Mouse (Mus musculus) forebrain, embryonic 10.5 days (tissue): Measurements from ENCODE around the gene Tmem132a. TPM values are rescaled to one million over a fixed set of nuclear protein-coding genes. Genes with fewer than 3 reads are reported as not detected.

Source experiments
- DNase-seq: peaks from one replicate; pipeline ENCODE4 v3.0.0-alpha.2; 2017; ENCODE audit warnings: low spot score; ENCODE audit errors: extremely low spot score
- H3K27ac ChIP-seq: fragments of 300-500 bp; sonication (generic); 2 replicates; pipeline ENCODE4 v1.5.1; 2016; ENCODE audit warnings: mild to moderate bottlenecking
- H3K27me3 ChIP-seq: fragments of 300-500 bp; sonication (generic); 2 replicates; pipeline ENCODE4 v1.6.1; 2016; ENCODE audit warnings: mild to moderate bottlenecking; ENCODE audit not compliant: poor library complexity, severe bottlenecking
- H3K36me3 ChIP-seq: fragments of 300-500 bp; sonication (generic); replicated peaks from 2 replicates; pipeline ENCODE4 v1.6.1; 2016; ENCODE audit warnings: mild to moderate bottlenecking, moderate library complexity
- H3K4me1 ChIP-seq: fragments of 300-500 bp; sonication (generic); 2 replicates; pipeline ENCODE4 v1.6.1; 2016
- H3K4me3 ChIP-seq: fragments of 300-500 bp; sonication (generic); 2 replicates; pipeline ENCODE4 v1.5.1; 2016; ENCODE audit warnings: mild to moderate bottlenecking, moderate library complexity
- H3K9me3 ChIP-seq: fragments of 300-500 bp; sonication (generic); 2 replicates; pipeline ENCODE4 v1.6.1; 2016; ENCODE audit warnings: mild to moderate bottlenecking, moderate library complexity
- WGBS: fragments of 180-500 bp; shearing (Covaris S2); methylation state at CpG from one replicate; pipeline ENCODE4 v1.1.7; 2016; 5-methylcytosine and 5-hydroxymethylcytosine counted together
- polyA plus RNA-seq: library from polyadenylated mRNA; unstranded; fragments of >200 nt; fragmentation: Nextera tagmentation; extraction: Ambion mirVana; gene quantifications from 2 replicates; pipeline ENCODE4 v1.2.1, GENCODE M21; 2016

Gene Tmem132a
- polyA plus RNA-seq, 1 experiment from 2014 or later = 110 TPM

DNA sequence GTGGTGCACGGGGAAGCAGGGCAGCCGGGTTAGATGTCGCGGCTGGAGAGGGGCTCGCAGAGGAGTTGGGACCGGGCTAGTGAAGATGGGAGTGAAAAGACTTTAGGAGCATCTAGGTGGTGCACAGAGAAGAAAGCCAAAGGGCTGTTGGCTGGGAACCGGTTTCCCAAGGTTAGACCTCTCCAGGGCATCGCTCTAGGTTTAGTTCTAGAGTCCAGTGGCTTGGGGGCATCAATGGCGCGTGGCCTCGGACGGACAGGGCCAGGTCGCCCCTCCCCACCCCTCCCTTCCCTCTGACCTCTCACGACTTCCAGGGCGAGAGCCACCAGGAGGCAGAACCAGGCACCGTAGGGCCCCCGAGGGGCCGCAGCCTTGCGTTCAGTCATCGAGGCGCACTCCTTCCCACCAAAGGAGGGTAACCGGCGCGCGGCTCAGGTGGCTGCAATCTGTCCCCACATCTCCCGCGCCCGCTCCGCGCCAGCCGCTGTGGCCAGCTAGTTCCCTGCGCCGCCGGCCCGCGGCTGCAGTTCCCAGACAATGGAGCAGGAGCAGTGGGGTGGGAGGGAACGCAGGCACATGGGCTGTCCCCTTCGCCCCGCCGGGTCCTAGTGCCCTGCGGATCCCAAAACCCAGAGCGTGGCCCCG lies 377 bp downstream of the Tmem132a start:
- peak overlapping the region; percentile 98 for H3K27ac ChIP-seq
- peak overlapping the region; percentile 91 for H3K4me3 ChIP-seq
- H3K4me1 ChIP-seq = peaks cover 40% of the 10 kb centered on the region
- peak; percentile 86 for DNase-seq
- under 1% methylated on average over 43 of the region's 43 CpGs for WGBS
- H3K9me3 ChIP-seq = no peaks in the 10 kb centered on the region; the same call in 1 of the 2 replicates
- H3K27me3 ChIP-seq = no peaks in the 10 kb centered on the region
- H3K36me3 ChIP-seq = peaks cover 70% of the 10 kb centered on the region

DNA sequence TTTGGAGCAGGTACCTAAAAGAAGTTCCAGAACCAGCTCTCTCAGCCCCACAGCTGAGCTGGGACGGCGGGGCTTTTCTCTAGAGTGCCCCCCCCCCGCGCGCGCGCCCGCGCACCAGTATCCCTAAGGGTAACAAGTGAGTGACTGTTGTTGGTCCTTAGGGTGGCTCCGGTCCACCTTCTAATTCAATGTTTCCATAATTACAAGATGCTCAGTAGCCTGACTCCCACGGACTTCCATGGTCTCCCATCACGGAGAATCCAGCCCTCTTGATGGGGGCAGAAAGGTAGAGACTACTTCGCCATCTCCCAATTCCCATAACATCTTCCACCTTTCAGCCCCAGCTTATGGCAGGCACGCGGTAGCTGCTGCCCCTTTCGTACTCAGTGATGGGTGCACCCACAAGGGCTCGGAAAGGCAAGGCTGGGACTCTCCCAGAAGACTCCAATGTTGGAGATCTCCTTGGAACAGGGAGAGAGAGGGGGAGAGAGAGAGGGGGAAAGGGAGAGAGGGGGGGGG lies 1.1 kb downstream of the Tmem132a start:
- no peak for DNase-seq
- Histone ChIP-seq H3K9me3 (no peaks in the 10 kb centered on the region; the same call in 1 of the 2 replicates), H3K36me3 (peaks cover 70% of the 10 kb centered on the region), H3K4me1 (peaks cover 40% of the 10 kb centered on the region), H3K27me3 (no peaks in the 10 kb centered on the region), H3K27ac (peak overlapping the region; percentile 98), H3K4me3 (peak overlapping the region; percentile 91)
- WGBS = 0% methylated on average over 17 of the region's 17 CpGs

DNA sequence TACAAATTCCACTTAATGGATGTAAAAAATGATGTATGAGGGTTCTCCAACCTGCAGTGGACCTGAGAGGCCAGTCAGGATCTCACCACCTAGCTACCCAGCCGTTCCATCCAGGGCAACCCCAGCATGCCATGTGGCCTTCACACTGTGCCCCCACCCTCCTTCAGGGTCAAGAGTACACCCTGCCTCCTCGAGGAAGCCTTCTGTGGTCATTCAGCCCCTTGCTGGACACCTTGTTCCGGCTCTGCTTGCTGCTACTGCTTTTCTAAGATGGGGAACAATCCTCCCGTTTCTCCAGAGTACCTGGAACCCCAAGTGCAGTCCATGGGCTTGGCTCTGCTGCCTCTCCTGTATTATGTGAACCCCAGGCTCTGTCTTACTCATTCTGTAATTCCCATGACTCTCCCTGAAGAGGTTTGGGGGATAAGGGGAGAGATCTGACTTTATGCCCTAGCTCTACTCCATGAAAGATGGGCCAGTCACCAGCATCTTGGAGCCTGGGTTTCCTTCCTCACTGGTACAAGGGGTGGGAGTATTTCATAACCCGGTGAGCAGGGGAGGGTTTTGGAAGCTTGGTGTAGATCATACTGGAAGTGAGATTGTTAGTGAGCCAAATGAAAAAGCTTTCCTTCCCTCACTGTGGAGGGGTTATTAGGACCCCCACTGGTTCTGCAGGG lies 1.7 kb downstream of the Tmem132a start:
- no peak for DNase-seq
- Histone ChIP-seq H3K4me3 (peak overlapping the region; percentile 91), H3K4me1 (peaks cover 40% of the 10 kb centered on the region), H3K27ac (peak overlapping the region; percentile 98), H3K27me3 (no peaks in the 10 kb centered on the region), H3K9me3 (no peaks in the 10 kb centered on the region; the same call in 1 of the 2 replicates), H3K36me3 (peaks cover 70% of the 10 kb centered on the region)
- 42% methylated on average over 5 of the region's 5 CpGs for WGBS

DNA sequence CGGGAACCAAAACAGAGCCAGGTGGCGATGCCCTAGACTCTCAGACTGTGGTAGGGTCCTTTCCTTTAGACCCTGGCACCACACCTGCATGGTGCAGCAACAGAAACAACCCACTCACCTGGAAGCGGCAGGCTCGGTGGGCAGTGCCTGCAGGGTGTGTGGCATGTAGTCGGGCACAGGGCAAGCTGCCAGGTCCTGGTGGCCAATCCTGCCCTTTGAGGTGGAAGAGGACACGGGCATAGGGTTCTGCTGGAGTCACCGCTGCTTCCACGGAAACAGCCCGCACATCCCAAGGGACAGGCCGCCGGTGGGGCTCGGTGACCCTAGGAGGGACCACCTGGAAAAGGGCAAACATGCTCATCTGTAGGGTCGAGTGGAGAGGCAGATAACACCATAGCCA lies 3.4 kb downstream of the Tmem132a start:
- 94% methylated on average over 13 of the region's 13 CpGs for WGBS
- Histone ChIP-seq H3K36me3 (peaks cover 70% of the 10 kb centered on the region), H3K27ac (no peak overlapping the region), H3K4me1 (peaks cover 40% of the 10 kb centered on the region), H3K9me3 (no peaks in the 10 kb centered on the region), H3K27me3 (no peaks in the 10 kb centered on the region), H3K4me3 (no peak overlapping the region)
- DNase-seq = no peak

DNA sequence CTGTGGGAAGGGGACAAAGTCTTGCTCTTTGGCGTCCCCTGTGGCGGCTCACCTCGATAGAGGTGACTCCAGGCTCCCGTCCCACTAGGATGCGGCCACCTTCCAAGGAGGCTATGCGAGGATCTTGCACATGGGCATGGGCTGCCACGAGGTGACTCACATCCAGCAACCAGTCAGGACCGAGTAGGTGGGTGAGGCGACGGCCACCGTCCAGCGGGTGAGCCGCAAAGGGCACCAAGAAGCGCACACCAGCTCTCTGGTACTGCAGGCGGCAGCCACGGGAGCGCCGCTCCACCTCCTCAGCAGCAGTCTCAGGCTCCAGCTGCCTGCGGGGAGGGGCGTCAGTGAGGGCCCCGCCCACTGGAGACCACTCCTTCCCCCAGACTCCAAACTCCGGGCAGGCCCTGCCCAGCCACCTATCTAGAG lies 9.7 kb downstream of the Tmem132a start:
- WGBS = 48% methylated on average over 22 of the region's 22 CpGs
- Histone ChIP-seq H3K9me3 (no peaks in the 10 kb centered on the region), H3K27me3 (no peaks in the 10 kb centered on the region), H3K4me1 (peaks cover 7% of the 10 kb centered on the region; the same call in 1 of the 2 replicates), H3K4me3 (no peak overlapping the region), H3K36me3 (peaks cover 96% of the 10 kb centered on the region), H3K27ac (no peak overlapping the region)
- no peak for DNase-seq

DNA sequence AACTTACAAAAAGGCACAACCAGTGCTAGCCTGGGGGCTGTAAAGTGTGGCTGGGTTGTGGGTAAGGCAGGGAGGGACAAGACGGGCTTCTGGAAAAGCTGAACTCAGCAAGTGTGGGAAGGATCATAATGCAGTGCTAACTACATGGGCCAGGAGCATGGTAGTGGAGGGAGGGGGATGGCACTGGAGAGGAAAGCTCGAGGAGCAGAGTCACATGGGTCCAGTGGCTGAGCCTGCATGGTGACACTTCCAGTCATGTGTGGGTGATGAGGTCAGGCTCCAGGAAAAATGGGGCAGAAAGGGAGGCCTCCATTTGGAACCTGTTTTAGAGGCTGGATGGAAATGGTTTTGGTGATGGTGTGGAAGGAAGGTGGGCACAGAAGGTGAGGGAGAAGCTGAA lies 13.2 kb downstream of the Tmem132a start:
- Histone ChIP-seq H3K4me3 (no peak overlapping the region), H3K4me1 (peaks cover 7% of the 10 kb centered on the region; the same call in 1 of the 2 replicates), H3K27me3 (no peaks in the 10 kb centered on the region), H3K36me3 (peaks cover 64% of the 10 kb centered on the region), H3K27ac (no peak overlapping the region), H3K9me3 (no peaks in the 10 kb centered on the region)
- 79% methylated on average over 2 of the region's 2 CpGs for WGBS
- DNase-seq = no peak

DNA sequence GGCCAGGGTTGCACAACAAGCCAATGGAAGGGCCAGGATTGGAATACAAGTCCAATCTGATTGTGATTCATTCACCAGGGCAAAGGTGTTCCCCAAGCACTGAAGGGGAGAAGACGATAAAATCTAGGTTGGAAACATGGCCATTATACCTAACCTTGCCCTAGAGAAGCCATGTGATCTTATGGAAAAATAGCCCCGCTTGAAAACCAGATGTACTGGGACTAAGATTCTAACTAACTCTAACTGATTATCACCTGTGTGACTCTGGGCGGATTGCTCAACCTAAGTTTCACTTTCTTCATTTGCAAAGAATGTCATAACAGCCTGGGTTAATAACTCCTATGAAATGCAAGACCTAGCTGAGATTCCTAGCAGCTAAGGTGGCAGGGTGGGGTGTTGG lies 14.3 kb downstream of the Tmem132a start:
- no peaks in the 10 kb centered on the region for H3K27me3 ChIP-seq
- no peak for DNase-seq
- peaks cover 5% of the 10 kb centered on the region; the same call in 1 of the 2 replicates for H3K4me1 ChIP-seq
- WGBS = 84% methylated on average over 3 of the region's 3 CpGs
- H3K4me3 ChIP-seq = no peak overlapping the region
- no peaks in the 10 kb centered on the region for H3K9me3 ChIP-seq
- H3K27ac ChIP-seq = no peak overlapping the region
- H3K36me3 ChIP-seq = peaks cover 53% of the 10 kb centered on the region

DNA sequence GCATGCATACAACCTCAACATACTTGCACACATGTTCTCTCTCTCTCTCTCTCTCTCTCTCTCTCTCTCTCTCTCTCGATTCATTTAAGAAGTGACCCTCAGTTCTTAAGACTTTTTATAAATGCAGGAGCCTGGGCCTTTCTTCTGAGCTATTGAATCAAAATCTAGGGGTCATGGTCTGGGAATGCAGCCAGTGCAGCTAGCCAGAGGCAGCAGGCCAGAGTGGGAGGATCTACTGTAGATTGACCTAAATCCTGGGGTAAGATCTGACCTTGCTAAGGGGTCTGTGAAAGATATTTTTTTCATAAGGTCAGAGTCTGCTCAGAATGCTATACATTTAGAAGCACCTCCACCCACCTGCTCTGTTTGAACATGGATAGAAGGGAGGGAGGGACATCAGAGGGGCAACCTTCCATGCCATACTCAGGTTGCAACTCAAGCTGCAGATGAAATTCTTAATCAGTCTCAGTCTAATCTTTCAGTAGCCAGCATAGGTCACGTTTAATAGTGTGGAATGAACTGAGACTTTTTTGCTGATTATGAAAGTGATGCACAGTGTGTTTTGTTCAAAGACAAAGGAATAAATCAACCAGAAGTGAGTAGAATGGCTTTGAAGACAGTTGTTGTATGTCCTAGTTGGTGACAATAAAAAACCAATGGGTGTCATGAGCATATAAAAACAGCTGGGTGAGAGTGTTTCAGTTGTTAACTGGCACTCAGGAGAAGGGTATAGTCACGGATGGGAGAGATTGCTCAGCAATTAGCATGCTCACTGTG lies 22.2 kb downstream of the Tmem132a start:
- Histone ChIP-seq H3K27ac (no peak overlapping the region), H3K27me3 (peaks cover 13% of the 10 kb centered on the region)
- WGBS = 66% methylated on average over 3 of the region's 3 CpGs

DNA sequence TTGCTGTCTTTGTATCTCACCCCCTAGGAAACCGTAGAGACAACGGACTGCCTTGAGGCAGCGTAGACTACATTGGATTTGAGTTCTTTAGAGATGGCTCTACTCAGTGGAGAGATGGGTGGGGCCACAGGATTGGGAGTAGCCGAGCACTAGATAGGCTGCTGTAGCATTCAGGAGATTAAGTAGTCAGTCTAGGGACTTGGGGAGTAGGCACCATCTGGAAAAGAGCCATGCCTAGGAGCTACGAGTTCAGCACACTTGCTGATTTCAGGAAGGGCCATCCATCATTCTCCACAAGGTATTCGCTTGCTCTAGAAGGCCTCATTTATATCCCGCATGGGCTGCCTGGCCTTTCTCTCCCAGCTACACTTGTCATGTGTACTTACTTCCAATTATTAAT lies 23.6 kb downstream of the Tmem132a start:
- H3K27ac ChIP-seq = no peak overlapping the region
- DNase-seq = no peak

More for the DNA sequence above, 22.2 kb downstream of the Tmem132a start:
- no peak for DNase-seq
- Histone ChIP-seq H3K36me3 (no peaks in the 10 kb centered on the region), H3K9me3 (no peaks in the 10 kb centered on the region), H3K4me1 (peaks cover 7% of the 10 kb centered on the region), H3K4me3 (no peak overlapping the region)

DNA sequence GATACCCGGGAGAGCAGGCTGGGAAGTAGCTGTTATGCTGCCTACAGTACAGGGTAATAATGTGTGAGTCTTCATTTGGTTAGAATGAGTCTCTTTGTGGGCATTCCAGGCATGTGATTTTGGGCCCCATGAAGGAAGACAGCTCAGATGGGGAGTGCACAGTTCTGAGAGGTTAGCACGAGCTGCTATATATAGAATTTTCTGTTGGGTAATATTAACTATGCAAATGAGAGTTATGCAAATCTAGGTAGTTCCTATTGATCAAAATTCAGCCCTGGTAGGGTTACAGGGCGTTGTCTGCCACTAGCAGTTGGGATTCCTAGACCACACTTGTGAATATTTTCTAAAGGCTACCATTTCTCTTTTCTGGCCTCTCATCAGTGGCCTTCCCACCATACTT lies 24.3 kb downstream of the Tmem132a start:
- 86% methylated on average over 3 of the region's 3 CpGs for WGBS
- Histone ChIP-seq H3K27me3 (peaks cover 17% of the 10 kb centered on the region), H3K4me3 (no peak overlapping the region), H3K36me3 (no peaks in the 10 kb centered on the region), H3K27ac (no peak overlapping the region), H3K4me1 (peaks cover 18% of the 10 kb centered on the region), H3K9me3 (no peaks in the 10 kb centered on the region)
- no peak for DNase-seq

More for the DNA sequence above, 23.6 kb downstream of the Tmem132a start:
- Histone ChIP-seq H3K27me3 (peaks cover 17% of the 10 kb centered on the region), H3K4me1 (peaks cover 18% of the 10 kb centered on the region), H3K4me3 (no peak overlapping the region), H3K36me3 (no peaks in the 10 kb centered on the region), H3K9me3 (no peaks in the 10 kb centered on the region)
- WGBS = 80% methylated on average over 7 of the region's 7 CpGs

DNA sequence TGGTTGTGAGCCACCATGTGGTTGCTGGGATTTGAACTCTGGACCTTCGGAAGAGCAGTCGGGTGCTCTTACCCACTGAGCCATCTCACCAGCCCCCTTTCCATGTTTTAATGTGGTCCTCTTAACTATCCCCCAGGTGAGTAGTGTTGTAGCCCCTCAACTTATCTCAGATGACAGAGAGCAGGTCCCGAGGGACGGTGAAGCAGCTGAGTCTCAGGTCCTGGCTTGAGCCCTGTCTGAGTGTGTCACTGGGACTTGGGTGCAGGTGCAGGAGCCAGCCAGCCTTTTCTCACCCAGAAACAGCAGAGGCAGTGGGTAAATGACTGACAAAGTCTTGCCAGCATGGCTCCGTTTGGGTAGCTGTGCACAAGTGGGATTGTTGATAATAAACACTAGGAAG lies 25.5 kb downstream of the Tmem132a start:
- H3K27ac ChIP-seq = no peak overlapping the region
- peaks cover 17% of the 10 kb centered on the region for H3K27me3 ChIP-seq
- no peak overlapping the region for H3K4me3 ChIP-seq
- no peaks in the 10 kb centered on the region for H3K9me3 ChIP-seq
- no peaks in the 10 kb centered on the region for H3K36me3 ChIP-seq
- 89% methylated on average over 5 of the region's 5 CpGs for WGBS
- peaks cover 18% of the 10 kb centered on the region for H3K4me1 ChIP-seq
- DNase-seq = no peak

DNA sequence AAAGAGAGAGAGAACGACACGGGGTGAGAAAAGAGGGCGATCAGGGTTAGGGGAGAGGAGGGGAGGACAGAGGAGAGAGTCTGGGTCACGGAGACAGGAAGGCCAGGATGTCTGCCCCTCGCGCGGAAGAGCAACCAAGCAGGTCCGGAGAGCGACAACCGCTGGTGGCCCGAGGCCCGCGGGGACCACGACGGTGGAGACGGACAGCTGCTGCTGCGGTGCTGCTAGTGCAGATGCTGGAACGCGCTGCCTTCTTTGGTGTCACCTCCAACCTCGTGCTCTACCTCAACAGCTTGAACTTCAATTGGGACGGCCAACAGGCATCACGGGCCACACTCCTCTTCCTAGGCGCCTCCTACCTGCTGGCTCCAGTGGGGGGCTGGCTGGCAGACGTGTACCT lies 26.8 kb downstream of the Tmem132a start:
- Histone ChIP-seq H3K27ac (no peak overlapping the region), H3K4me1 (peaks cover 18% of the 10 kb centered on the region), H3K27me3 (peaks cover 17% of the 10 kb centered on the region), H3K9me3 (no peaks in the 10 kb centered on the region), H3K36me3 (no peaks in the 10 kb centered on the region), H3K4me3 (no peak overlapping the region; the same call in 1 of the 2 replicates)
- 52% methylated on average over 24 of the region's 24 CpGs for WGBS
- no peak for DNase-seq
